Mouse (Mus musculus) mesoderm, embryonic 11.5 days (tissue): Measurements from ENCODE around the gene Msi1.

ENCODE experiments used
- DNase-seq: peaks from one replicate; pipeline ENCODE4 v3.0.0-alpha.2; 2012; ENCODE audit warnings: low read depth, low spot score

Gene Msi1

DNA sequence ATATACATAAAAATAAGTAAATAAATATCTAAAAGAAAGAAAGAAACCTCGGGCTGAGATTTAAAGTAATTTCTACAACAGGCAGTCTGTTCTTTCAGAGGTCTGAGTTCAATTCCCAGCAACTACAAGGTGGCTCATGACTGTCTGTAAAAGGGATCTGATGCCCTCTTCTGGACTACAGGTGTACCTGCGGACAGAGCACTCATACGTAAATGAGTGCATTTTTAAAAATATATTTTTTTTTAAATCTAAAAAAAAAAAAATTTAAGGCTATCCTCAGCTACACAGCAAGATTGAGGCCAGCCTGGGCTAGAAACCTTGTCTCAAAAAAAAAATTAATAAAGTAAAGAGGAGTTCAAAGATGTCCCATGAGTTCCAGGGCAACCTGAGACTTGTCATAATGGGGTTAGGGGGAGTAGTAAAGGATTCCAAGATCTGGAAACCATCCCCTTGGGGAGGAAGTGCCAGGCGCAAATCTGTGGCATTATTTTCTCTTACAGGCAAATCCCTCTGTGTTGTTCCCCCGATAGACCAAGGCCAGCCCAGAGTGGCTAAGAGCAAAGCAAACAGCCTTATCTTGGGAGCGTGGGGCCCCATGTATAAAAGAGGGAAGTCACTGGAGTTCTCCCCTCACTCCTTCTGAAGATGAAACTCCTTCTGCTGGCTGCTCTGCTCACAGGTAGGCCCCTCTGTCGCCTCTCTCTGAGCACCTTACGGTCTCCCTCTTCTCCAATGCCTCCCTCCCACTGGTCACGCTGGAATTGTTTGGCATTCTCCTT, 36.4 kb downstream of the Msi1 start, which contains the start of gene Pla2g1b:
Gene Pla2g1b, plus strand, starts transcription at position 621 of the 779 bp plus-strand sequence.
- DNase-seq, result no peak

- no peak for DNase-seq
These were observed 40.4 kb downstream of the Msi1 start for GRCm38 (mm10) chr5:115469791-115470190.

DNA sequence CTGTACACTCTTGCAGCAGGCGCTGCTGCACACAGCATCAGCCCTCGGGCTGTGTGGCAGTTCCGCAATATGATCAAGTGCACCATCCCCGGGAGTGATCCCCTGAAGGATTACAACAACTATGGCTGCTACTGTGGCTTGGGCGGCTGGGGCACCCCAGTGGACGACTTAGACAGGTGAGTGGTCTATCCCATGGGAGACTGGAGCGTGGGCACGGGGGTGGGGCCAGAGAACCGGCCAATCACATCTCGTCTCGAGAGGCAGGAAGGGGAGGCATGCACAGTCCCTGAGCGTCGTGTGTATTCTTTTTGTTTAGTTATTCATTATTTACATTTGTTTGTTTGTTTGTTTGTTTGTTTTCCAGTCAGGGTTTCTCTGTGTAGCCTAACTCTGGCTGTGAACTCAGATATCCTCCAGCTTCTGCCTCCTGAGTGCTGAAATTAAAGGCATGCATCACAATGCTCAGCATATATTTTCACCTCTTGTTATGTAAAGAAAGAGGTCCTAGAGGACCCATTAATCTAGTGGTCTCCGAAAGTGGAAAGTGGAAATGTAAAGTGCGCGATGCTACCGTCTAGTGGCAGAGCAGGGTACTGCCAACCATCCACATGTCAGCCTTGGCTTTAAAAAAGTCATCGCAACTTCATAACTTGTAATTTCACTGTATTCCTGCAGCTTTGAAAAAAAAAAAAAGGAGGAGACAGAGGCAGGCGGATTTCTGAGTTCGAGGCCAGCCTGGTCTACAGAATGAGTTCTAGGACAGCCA, 41.5 kb downstream of the Msi1 start:
- DNase-seq, result peak; percentile 78

- no peak for DNase-seq
These were observed 43.8 kb downstream of the Msi1 start for GRCm38 (mm10) chr5:115473191-115473590.

GRCm38 (mm10) chr5:115474174-115474828, 44.9 kb downstream of the Msi1 start:
- DNase-seq, result no peak

GRCm38 (mm10) chr5:115475337-115476106, 46.1 kb downstream of the Msi1 start:
- peak; percentile 73 for DNase-seq

GRCm38 (mm10) chr5:115476107-115476727, 46.8 kb downstream of the Msi1 start:
- no peak for DNase-seq

DNA sequence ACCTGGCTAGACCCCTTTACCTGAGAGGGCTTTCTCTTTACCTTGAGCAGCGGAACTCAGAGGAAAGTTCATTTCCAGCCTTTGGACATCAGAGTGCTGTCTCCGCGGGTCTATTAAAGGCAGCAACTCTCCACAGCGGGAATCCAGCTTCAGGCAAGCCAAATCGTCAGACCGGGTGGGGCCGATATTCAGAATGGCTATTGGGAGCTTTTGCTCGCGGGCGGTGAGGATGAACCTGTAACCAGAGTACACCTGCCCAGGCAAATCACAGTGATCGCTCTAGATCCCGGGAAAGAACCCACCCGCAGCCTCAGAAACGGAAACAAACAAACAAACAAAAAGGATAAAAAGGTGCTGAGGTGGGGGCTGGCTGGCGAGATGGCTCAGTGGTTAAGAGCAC, 50.2 kb downstream of the Msi1 start:
- DNase-seq, result no peak

GRCm38 (mm10) chr5:115480101-115480500, 50.7 kb downstream of the Msi1 start:
- DNase-seq, result no peak

GRCm38 (mm10) chr5:115482390-115483265, 53.2 kb downstream of the Msi1 start:
- DNase-seq, result no peak

DNA sequence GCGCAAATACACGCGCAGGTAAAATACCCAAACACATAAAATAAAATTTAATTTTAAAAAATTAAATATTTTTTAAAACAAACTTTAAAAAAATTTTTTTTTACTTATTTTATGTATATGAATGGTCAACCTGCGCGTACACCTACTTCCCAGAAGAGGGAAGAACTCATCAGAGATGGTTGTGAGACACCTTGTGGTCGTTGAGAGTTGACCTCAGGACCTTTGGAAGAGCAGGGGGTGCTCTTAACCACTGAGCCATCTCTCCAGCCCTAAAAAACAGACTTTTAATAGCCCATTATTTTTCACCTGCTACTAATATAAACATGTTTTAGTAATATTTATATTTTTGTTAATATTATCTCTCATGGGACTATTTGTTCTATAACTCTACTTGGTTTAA, 54.0 kb downstream of the Msi1 start:
- DNase-seq, result no peak

DNA sequence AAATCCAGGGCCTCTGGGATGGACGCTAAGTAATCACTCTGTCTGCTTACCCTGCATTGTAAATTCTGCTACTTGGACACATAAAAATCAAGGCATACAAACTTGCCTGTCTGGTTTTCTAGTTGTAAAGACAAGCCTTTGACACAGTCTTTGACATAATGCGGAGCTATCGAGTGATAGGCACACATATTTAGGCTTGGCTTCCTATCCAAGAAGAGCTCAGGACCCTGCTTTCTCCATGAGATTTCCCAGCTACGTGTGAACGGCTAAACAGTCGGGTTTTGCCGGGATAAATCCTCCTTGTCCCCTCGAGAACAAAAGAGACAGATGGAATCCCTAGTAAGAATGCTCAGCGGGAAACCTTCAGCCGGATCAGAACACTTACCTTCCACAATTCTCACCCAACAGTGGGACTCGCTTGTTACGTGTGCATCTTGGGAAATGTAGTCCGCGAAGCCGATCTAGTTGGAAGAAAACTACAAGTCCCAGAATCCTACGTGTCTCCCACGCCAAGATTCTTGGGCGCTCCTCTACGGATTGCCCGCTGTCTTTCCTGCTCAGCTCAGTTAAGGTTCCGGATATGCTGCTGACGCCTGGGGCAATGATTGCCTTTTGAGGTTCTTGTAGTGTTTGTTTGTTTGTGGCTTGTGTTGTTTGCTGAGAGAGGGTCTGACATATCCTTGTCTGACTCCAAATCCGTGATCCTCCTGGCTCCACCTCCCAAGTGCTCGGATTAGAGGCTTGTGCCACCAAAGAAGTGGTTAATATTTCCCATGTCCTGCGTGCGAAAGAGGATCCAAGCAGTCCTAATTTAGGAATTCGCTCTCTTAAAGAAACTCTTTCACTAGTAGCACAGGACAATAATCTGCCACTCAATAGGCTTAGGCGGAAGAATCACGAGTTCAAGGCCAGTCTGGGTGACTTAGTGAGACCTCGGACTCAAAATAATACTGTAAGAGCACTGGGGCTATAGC, 54.8 kb downstream of the Msi1 start, which contains the start of gene Sirt4:
Gene Sirt4, minus strand, starts transcription at position 779 of the 974 bp plus-strand sequence.
- peak; percentile 93 for DNase-seq

- DNase-seq, result no peak
These were observed 55.6 kb downstream of the Msi1 start for GRCm38 (mm10) chr5:115484996-115485395.

DNA sequence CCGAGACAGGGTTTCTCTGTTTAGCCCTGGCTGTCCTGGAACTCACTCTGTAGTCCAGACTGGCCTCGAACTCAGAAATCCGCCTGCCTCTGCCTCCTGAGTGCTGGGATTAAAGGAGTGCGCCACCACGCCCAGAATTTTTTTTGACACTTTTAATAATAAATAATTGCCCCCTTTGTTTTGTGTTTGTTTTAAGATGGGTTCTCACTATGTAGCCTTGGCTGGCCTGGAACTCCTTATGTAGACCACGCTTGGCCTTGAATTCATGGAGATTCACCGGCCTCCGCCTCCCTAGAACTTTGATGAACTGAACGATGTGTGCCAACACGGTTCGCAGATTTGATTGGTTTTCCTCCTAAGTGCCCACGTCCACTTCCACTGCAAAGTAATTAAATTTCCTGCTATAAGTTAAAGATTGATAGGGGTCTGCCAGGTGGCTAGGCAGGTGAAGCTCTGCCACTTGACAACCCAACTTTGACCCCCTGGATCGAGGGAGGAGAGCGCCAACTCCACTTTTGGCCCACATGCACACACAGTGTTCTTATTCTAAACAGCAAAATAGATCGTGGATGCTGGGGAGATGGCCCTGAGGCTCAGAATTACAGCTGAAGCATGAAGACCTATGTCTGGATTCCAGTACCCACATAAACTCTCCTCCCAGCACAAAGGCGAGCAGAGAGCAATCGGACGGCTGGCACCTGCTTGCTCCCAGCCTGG, 56.2 kb downstream of the Msi1 start:
- DNase-seq, result no peak

DNA sequence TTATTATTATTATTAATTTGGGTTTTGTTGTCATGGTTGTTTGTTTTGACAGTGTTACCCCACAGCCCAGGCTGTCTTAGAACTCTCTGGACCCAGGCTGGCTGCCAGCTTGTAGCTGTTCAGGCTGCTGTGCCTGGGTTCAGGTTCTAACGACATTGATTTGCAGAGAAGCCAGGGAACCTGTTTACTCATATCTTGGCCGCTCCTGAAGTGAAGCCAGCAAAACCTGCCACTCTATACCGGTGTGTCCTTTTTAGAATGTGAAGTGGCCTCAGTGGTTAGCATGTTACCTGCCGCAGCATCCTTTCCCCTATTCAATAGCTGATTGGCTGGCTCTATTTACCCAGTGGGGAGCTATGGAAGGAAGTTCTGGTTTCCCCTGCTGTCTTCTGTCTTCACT, 57.3 kb downstream of the Msi1 start:
- no peak for DNase-seq

DNA sequence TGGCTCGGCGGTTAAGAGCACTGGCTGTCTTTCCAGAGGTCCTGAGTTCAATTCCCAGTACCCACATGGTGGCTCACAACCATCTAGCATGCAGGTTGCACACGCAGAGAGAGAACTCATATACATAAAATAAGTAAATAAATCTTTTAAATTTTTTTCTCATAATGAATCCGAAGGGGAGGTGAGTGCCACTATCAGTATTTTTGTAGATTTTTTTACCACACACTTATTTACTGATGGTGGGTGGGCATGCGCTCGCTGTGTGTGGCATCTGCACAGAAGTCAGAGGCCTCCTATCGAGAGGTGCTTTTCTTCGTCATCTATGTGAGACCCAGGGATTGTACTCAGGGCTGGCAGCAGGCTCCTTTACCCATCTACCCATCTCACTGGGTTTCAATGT, 58.0 kb downstream of the Msi1 start:
- no peak for DNase-seq

- DNase-seq, result no peak
These were observed 58.7 kb downstream of the Msi1 start for GRCm38 (mm10) chr5:115487942-115488580.
